Mouse (Mus musculus) monocyte, adult 2 months (primary cell): ENCODE measurements around the gene Epha3.

Experiments
- DNase-seq, 2 experiments: peaks; one replicate each; pipeline ENCODE4 v3.0.0; 2022; ENCODE audit warnings: low spot score in 2 of 2, low read depth in 1 of 2

Epha3 gene

DNA sequence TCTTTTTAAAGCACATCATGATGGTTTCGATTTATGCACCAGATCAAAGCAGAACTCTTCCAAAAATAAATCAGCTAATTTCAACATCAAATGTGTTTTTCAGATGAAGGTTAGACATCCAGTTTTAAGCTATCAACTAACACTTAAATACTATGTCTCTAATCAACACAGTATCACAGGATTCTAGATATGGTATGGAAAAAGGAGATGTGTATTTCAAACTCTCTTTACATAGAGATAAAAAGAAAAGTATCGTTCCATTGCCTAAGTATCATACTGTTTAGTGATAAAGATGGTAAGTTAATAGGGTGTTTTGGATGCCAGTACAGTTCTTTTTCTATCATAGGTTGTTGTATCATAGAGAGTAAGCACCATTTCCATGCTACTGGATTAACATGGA is 353.9 kb downstream of the Epha3 start:
- DNase-seq = no peak

DNA sequence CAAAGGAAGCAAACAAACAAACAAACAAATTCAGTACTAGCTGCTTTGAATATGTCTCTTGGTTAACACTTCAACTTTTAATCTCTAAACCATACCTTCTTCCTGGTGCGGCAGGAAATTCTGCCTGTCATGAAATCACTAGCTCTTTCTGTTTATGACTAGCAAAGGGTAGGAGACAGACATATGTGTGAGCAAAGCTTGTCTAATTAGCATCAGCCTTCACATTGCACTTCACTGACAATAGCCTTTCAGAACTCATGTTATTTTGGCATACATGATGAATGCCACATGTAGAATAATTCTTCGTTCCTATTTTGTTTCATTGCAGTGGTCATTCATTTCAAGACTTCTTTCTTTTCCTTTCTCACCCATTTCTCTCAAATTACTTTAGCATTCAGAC is 357.5 kb downstream of the Epha3 start:
- no peak for DNase-seq

DNA sequence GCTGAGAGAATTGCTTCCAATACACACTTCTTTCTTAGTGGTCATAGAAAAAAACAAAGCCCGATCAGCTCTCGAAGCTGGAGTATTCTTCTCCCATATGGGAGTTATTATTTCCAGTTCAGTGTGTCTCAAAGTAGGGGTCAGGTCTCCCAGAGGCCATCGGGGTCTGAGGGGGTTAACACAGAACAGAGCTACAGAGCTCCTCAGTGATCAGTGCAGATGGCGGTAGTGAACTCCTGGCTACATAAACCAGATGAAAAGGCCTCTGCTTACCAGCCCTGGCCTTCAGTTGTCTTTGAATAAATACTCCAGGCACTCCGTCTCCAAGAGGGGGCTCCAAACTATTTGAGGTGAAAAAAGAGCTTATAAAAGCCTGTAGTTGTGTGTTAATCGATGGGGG is 362.5 kb downstream of the Epha3 start:
- no peak for DNase-seq

DNA sequence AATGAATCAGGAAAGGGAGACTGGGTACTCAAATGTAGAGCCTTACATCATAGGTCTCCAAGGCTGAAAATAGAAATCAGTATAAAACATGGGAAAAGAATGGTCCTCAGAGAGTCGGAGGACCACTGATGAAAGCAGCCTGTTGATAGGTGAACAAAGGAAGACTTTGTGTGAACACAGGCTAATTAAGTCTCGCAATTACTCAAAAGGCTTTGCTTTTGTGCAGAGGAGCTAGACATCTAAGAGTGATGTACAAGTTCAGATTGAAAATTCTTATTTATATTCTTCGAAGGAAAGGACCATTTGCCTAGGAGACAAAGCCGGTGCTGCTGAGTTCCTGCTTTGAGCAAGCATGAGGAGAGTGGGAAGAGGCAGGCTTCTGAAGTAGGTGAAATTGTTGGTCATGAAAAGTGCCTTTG is 363.0 kb downstream of the Epha3 start:
- DNase-seq = no peak
